Mouse (Mus musculus) left cerebral cortex, adult 2 months (tissue): Measurements from ENCODE around the gene Vps13c. TPM values are rescaled to one million over a fixed set of nuclear protein-coding genes. Genes with fewer than 3 reads are reported as not detected.

Experiments used
- DNase-seq, 2 experiments: peaks; one replicate each; pipeline ENCODE4 v3.0.0; 2021 to 2022; ENCODE audit warnings: low spot score in 2 of 2, mixed read lengths in 1 of 2; ENCODE audit errors: extremely low spot score in 1 of 2
- H3K27ac ChIP-seq: fragments of 200-600 bp; 2 replicates; pipeline ENCODE4 v1.8.1; 2022
- H3K4me3 ChIP-seq: fragments of 200-600 bp; 2 replicates; pipeline ENCODE4 v1.8.1; 2022
- CTCF ChIP-seq: fragments of 200-600 bp; IDR thresholded peaks from 2 replicates; pipeline ENCODE4 v1.8.1; 2022; ENCODE audit warnings: antibody characterized with exemption, mild to moderate bottlenecking, moderate library complexity
- intact Hi-C: fragments of 180-260 bp; cut with DNase I; formaldehyde crosslinking; loops from one replicate; pipeline ENCODE4 v1.15.1; 2025
- total RNA-seq, 2 experiments: library from RNA; stranded (reverse); gene quantifications; 2 replicates each; pipeline ENCODE4 v1.2.3; 2021

The Vps13c gene
- total RNA-seq, 2 experiments from 2014 or later, result 82.2 to 83.8 TPM

- DNase-seq, result no peak
- no peak for TF ChIP-seq CTCF
- H3K4me3 ChIP-seq, result no peak overlapping the region
- H3K27ac ChIP-seq, result no peak overlapping the region
- intact Hi-C loops, result no loop called here
Observed at GRCm38 (mm10) chr9:67975491-67975890, 135.3 kb downstream of the Vps13c start.

GRCm38 (mm10) chr9:68006566-68006965 lies 166.4 kb downstream of the Vps13c start:
- DNase-seq, result no peak
- TF ChIP-seq CTCF, result no peak
- intact Hi-C loops, result no loop called here
- Histone ChIP-seq H3K27ac (no peak overlapping the region), H3K4me3 (no peak overlapping the region)

- no peak overlapping the region for H3K4me3 ChIP-seq
- DNase-seq, result peak; percentile 75 to 88
- peak; percentile 98 for TF ChIP-seq CTCF
- H3K27ac ChIP-seq, result no peak overlapping the region
- intact Hi-C loops, result loop anchor here (1.0 to 10.0 kb wide), 7 partner anchors 227 to 1467 kb away; no protein-coding TSS in a partner anchor
Observed at GRCm38 (mm10) chr9:68014991-68015396, 174.8 kb downstream of the Vps13c start.

GRCm38 (mm10) chr9:68016255-68016954 lies 176.2 kb downstream of the Vps13c start:
- Histone ChIP-seq H3K4me3 (no peak overlapping the region), H3K27ac (no peak overlapping the region)
- peak; percentile 49 to 66 for DNase-seq
- intact Hi-C loops, result loop anchor here (1.0 to 10.0 kb wide), 7 partner anchors 226 to 1466 kb away; no protein-coding TSS in a partner anchor
- peak; percentile 78 for TF ChIP-seq CTCF

- DNase-seq, result no peak
- no peak overlapping the region for H3K27ac ChIP-seq
- no peak for TF ChIP-seq CTCF
- intact Hi-C loops, result no loop called here
- H3K4me3 ChIP-seq, result no peak overlapping the region
Observed at GRCm38 (mm10) chr9:68020776-68021365, 180.7 kb downstream of the Vps13c start.

GRCm38 (mm10) chr9:68022311-68023043 lies 182.3 kb downstream of the Vps13c start:
- intact Hi-C loops, result no loop called here
- DNase-seq, result no peak
- no peak overlapping the region for H3K27ac ChIP-seq
- no peak overlapping the region for H3K4me3 ChIP-seq
- no peak for TF ChIP-seq CTCF

- peak in 1 of 2 experiments; percentile 21 for DNase-seq
- intact Hi-C loops, result no loop called here
- H3K4me3 ChIP-seq, result no peak overlapping the region
- H3K27ac ChIP-seq, result no peak overlapping the region
- no peak for TF ChIP-seq CTCF
Observed at GRCm38 (mm10) chr9:68028631-68029030, 188.4 kb downstream of the Vps13c start.

- DNase-seq, result no peak
- TF ChIP-seq CTCF, result no peak
- intact Hi-C loops, result no loop called here
- Histone ChIP-seq H3K27ac (no peak overlapping the region), H3K4me3 (no peak overlapping the region)
Observed at GRCm38 (mm10) chr9:68033771-68034170, 193.6 kb downstream of the Vps13c start.

Other genes starting within 250 kb of the Vps13c start
- gene C2cd4b, start 81.0 kb upstream of the Vps13c start, total RNA-seq, result 1 to 10 TPM; 4.0 to 4.6 TPM
- under 1 TPM in 1 of 2 experiments, not detected in 1; 0.26 TPM for gene C2cd4a, start 8.1 kb upstream of the Vps13c start, total RNA-seq